Mouse (Mus musculus): Measurements from ENCODE around the gene Galntl5.
"Not testable (repeated sequence)": the region's sequence is repeated elsewhere in the genome, so short reads cannot be mapped to it uniquely, and the experiment has no call there.

Gene Galntl5

DNA sequence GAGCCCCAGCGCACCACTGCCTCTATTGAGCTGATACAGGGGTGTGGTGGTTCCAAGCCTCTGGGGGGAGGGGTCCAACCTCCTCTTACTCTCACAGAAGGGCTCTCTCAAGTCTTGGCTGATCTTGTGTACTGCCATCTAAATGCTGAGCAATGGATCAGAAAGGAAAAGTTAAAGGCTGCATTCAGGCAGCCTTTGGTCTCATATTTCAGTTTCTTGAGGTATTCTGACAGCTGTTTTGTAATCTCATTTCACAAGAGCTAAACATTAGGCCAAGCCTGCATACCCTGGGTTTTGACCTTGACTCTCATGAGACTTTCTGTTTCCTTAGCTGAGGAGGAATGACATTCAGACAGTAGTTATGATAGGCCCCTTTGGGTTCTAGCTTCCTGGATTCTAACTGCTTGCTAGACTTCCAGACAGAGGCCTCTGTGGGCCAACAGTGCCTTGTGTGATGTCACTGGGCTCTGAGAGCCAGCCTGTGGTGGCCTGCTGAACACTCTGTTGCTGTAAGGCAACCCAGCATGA, at the start of gene Galntl5:
Galntl5 (plus strand) TSS at position 457 of the 528 bp plus-strand sequence.
- DNase-seq: no peak

DNA sequence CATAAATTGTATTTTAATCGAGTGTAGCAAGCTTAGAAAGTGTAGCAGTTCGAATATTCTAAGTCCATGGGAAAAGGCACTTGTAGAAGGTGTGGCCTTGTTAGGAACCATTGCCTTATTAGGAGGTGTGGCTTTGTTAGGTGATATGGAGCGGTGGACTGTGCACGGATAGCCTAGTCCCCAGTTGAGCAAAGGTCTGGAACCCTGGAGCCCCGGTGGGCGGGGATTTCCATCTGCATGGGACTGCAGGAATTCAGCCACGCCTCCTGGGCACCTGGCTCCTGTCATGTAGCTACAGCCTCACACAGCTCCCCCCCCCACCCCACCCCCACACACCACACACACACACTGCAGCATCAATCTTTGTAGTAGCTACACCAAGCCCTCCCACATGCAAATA, 34.6 kb upstream of the Galntl5 start:
- DNase-seq: no peak

DNA sequence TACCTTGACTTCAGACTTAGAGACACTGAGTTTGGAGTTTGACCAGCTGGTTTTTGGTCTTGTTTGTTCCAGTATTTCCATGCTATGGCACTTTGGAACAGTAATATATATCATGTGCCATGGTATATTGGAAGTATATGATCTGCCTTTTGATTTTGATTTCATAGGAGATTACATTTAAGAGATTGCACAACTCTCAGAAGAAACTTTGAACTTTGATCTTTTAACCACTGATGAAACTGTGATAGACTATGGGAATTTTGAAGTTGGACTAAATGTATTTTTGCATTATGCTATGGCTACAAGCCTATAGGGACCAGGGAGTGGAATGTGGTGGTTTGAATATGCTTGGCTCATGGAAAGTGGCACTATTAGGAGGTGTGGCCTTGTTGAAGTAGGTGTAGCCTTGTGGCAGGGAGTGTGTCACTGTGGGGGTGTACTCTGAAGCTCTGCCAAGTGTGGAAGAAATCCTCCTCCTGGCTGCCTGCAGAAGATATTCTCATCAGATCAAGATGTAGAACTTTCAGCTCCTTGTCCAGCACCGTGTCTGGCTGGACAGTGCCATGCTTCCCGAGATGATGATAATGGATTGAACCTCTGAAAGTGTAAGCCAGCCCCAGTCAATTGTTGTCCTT, 31.8 kb upstream of the Galntl5 start:
- no peak for DNase-seq

DNA sequence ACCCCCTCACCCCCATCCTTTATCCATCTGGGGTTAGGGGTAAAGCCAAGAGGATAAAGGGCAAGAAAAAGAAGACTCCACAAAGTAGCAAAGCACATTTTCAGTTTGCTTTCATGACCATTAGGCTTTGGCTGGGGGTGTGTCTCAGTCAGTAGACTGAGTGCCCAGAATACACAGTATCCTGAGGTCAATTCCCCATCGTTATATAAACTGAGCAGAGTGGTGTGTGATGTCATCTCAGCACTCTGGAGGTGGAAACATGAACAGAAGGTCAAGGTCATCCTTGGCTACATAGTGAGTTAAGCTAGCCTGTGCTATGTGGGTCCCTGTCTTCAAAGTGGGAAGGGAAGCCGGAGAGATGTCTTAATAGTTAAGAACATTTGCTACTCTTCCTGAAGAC, 27.8 kb upstream of the Galntl5 start:
- DNase-seq: no peak

DNA sequence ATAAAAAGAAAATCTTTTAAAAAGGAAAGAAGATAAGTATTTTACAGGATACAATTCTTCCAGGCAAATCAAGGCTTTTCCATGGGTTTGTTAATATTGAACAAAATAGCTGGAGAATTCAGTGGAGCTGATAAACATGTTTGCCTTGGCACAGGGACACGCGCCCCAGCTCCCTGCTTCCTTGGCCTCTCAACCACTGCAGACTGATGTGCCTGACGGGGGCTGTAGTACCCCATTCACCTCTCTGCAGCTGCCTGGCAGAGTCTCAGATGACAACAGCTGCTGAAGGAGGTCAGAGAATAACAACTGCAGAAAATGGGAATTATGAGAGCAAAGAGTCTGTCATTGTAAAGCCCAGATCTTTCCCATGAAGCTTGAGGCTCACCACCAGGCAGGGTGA, 27.3 kb upstream of the Galntl5 start:
- no peak for DNase-seq

DNA sequence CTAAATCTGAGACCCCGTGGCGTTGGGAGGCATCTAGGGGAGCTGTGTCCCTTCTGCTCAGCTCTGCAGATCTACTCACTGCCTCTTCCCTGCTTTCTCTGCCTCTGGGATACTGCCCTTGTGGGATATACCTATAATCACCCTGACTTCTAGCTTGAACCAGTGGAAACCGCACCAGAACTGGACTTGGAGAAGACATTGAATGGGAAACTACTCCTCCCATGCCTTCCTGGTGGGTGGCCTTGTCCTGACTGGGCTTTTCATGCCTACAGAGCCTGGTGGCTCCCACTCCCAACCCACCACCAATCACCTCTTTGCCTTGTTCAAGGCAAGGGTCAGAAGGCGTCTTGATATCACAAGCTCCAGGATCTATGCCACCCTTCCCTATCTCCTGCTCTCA, 26.4 kb upstream of the Galntl5 start:
- DNase-seq: no peak

DNA sequence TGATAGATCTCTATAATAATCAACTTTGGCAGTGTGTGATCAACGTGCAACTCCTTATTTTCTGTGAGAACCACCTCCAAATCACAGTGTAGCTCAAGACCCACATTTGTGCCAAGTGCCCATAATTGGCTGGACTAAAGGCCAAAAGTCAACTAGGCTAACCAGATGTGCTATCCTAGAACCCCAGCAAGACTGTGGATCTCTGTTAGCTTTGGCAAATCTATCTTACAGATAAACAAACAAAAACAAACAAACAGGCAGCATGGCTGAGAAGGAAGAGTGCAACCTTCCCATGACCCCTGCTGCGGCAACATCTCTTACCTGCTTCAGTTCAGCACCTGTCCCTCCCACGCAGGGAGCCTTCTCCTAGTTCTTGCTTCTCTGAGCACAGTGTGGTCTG, 25.9 kb upstream of the Galntl5 start:
- no peak for DNase-seq

DNA sequence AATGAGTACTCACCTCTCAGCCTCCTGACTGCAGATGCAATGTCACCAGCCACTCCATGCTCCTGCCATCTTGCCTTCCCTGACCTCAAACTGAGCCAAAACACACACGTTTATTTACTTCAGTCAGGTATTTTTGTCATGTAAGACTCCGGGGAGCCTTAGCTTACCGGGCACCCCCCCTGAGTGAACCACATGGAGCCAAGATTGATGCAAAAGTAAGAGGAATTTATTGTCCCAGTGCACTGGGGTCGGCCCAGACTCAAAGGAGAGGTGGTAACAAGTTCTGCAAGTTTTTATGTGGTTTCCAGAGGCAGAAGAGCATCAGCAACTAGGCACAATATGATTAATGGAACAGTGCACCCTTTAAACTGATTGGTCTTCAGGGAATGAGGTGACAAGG, 24.1 kb upstream of the Galntl5 start:
- no peak for DNase-seq

DNA sequence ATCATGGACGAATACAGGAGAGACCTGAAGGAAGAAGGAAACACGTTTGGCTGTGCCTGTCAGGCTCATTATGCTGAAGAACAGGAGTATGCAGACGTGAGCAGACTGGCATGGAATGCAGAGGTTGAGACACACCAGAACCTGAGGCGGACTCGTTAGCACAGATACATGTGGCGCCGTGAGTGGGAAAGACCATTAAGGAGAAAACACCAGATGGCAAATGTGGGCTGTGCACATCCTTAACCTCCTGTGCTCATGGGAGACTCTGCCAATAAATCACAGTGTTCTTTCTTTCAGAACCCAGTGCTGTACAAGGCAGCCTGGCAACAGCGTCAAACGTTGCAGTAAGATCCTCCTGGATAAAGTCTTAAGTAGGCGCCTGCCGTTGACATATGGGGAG, 20.7 kb upstream of the Galntl5 start:
- no peak for DNase-seq

DNA sequence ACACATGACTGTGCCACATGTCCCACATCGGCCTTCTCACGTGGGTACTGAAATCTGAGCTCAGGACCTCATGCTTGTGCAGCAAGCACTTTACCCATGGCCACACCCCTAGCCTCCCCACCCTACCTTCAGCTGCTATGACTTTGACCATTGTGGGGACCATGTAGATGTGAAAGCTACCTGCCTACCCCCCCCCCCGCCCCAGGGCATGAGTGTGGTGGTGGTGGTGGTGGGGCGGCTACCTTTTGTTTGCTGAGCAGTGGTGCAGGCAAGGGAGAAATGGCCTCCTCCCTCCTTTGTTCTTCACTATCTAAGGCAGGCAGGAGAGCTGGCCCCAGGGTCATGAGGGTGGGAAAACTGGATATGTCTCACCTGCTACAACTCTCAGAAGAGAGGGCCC, 18.3 kb upstream of the Galntl5 start:
- no peak for DNase-seq

DNA sequence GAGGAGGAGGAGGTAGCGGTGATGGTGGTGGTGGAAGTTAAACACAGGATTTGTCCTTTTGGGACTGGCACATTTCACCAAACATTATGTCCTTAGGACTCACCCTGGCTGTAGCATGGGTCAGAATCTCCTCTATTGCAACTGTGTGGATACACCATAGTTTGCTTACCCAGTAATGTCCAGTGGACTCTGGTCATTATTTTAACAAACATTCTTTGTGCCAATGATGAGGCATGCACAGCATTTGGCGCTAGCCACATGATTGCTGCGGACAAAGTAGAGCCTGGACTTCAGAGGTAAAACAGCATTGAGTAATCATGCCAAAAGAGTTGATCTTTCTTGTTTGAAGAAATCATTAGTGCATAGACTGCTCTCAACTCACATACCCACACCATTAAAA, 17.3 kb upstream of the Galntl5 start:
- DNase-seq: no peak

DNA sequence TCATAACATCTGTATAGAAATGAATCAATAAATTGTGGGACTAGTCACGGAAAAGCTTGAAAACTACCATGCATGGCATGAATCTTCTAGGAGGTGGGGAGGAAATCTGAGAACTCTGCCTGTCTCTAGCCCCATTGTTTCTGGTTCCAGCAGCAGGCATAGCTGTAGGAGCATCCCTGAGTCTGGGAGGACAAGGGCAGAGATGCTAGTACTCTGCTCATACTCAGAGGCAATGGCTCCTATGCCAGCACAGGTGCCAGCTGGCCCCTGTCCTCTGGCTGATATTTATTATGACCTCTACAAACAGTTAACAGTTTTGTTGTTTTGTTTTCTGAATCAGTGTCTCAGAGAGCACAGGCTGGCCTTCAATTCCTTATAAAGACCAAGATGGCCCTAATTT, 16.9 kb upstream of the Galntl5 start:
- no peak for DNase-seq

DNA sequence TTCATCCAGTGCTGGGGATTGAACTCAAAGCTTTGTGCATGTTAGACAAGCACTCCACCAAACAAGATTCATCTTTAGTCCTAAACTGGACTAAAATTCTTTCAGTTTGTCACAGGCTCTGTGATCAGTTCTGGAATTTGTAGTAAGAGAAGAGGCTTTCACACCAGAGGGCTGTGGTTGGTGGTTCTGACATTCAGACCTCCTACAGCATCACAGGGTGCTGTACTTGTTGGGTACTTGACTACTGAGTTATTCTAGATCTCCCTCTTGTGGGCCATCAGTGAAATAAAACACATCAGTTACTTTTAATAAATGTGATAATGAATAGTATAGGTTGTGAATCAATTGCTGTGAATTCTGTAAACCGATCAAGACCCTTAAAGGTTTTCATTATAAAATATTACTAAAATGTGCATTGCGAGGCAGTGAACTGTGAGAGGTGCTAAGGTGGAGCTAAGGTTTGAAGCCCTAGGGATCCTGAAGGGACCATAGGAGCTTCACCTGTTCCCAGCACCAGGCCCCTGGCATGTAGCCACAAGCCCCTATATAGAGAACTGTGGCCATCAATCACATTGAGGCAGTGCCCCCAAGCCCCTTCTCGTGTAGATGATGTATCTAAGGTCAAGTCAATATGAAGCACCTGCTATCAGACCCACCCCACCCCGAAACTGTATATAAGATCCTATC, 16.0 kb upstream of the Galntl5 start:
- DNase-seq: no peak

DNA sequence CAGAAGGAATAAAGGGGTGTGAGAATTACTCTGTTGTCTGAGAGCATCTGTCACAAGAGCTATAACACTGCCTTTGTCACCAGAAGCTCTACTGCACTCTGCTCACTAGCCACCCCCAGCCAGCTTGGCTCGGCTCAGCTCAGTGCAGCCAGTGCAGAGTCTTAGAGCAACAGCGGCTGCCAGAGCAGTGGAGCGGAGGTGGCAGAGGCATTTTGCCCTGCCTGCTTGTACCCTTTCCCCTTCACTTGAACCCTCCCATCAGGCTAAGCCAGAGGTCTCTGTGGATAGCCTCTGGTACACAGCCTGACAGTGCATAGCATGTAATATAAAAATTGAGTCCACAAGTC, 15.5 kb upstream of the Galntl5 start:
- DNase-seq: no peak

DNA sequence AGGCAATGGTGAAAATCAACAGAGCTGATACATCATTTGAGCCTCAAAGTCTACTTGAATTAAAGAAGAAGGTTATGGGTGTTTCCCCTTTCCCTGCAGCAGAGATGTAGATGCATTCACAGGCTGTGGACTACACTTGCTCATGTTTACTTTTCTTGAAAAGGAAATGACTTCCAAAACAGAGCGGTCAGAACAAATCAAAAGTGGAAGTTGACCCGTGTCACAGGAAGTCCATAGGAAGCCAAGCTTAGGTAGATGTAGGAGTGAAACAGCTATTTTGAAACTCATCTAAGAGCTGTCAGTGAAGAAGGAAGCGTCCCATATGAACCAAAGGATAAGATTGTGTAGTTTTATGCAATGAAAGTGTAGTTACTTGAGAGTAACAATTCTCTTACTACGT, 14.6 kb upstream of the Galntl5 start:
- DNase-seq: no peak

DNA sequence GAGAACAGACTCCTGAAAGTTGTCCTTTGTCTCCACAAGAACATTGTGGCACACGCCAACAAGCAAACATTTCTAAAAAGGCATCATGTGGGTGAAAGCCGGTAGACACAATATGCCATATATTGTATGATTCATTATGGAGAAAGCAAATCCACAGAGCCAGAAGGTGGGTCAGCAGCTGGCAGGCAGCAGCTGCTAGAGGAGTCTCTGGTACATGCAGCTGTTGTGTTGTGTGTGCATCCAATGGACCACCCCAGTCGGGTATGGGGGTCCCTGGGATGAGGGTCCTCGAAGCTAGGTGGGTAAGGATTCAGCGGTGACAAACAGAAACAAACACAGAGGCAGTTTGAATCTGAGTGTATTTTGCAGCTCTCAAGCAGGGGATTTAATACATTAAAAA, 3.3 kb upstream of the Galntl5 start:
- not testable (repeated sequence) for DNase-seq

DNA sequence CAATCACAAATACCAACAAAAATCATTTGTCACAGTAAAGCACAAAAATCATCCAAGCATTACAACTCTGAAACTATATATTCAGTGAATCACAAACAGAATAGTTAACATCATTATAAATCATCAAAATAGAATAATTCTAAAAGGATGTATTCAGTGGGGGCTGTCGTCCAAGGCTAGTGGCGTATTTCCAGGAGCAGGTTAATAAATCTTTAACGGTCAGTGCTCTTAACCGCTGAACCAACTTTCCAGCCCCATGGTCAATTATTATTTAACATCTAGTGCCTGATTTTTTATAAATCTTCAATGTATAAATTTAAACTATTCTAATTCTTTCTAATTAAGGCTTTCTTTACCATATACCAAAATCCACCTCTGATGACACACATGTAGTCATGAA, 2.7 kb upstream of the Galntl5 start:
- not testable (repeated sequence) for DNase-seq

DNA sequence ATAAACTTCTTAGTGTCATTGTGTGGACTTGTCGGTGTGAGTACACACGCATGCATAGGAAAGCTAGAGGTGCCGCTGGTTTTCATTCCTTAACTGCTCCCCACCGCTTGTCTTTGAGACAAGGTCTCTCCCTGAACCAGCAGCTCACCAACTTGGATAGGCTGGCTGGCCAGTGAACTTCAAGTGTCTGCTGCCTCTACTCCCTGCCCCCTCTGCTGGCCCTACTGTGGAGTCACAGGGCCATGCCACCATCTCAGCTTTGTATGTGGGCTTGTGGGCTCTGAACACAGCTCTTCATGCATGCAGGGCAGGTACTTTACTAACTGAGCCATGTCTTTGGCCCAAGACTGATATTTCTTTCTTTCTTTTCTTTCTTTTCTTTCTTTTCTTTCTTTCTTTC, 2.0 kb upstream of the Galntl5 start:
- no peak for DNase-seq

DNA sequence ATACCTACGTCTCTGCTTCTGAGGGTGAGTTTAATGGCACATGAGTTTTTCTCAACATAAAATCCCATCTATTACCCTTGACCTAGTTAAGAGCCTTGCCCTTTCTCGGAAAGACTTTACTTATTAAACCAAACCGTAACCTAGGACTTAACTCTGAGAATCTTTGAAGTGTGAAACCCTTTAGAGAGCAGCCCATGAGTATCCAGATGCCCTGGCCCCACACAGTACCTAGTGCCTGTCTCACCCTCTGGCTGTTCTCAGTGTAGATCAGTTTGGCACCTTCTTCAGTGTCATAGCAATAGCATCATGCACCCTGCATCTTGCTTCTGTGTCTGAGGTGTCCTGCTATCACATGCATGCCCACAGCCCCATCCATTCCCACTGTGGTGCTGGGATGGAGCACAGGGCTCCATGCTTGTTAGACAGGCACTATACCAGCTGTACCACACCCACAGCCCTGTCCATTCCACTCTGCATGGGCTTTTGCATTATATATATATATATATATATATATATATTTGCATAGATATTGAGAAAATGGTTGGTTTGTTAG, 1.2 kb upstream of the Galntl5 start:
- no peak for DNase-seq

DNA sequence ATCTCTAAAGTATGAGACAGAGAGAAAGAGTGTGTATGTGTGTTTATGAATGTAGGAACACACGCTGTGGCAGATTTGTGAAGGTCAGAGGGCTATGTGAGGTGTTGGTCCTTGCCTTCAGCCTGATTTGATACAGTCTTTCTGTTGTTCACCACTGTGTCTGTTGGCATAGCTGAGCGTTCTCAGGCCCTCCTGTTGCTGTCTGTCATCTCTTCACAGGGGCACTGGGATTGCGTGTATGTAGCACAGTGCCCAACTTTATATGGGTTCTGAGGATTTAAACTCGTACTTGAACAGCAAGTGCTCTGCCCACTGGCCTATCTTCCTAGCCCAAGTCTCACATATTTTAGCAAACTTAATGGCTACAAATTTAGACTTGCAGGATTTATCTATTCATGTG, 2.3 kb downstream of the Galntl5 start:
- no peak for DNase-seq

DNA sequence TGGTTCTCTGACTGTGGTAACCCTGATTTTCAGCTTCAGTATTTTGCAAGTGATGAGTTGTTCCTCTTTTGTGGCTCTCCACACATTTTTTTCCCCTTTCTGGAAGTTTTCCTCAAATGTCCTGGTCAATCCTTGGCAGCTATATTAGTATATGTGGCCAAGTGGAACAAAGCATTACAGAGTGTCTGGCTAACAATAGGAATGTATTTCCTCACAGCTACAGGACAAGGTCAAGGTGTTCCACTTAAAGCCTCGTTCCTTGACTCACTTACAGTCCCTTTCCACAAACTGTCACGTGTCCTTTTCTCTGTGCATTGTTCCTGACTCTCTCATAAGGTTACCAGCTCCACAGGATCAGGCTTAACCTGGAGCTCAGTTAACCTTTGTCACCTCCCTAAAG, 3.3 kb downstream of the Galntl5 start:
- no peak for DNase-seq

DNA sequence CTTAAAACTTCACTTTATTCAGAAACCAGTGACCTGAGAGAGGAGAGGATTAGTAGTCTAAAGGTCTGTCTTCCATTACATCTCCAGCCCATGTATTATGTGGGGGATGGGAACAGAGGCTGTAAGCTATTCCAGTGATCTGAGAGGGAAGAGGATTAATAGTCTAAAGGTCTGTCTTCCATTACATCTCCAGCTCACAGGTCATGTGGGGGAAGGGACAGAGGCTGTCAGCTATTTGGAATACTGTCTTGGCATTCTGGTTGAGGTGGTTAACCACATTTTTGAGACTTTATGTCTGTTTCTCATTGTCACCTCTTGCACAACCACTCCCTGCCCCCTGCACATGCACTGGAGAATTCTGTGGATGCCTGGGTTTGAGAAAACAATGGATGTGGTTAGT, 6.5 kb downstream of the Galntl5 start:
- no peak for DNase-seq

DNA sequence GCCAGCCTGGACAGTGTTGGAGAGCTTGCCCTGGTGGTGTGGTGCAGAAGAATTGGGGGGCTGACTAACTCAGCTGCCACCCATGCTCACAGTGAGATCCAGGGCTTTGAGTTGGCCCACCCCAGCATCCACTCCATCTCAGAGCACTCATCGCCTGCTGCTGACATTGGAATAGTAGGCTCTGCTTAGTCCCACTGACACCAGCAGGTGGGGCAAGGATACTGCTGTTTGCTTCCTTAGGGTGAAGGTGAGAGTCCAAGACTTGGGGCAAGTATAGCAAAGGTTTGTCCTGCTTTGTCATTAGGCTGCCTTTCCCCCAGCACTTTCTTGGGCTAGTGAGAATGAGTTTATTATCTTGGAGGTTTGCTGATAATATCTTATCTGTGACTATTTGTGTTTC, 7.5 kb downstream of the Galntl5 start:
- no peak for DNase-seq

DNA sequence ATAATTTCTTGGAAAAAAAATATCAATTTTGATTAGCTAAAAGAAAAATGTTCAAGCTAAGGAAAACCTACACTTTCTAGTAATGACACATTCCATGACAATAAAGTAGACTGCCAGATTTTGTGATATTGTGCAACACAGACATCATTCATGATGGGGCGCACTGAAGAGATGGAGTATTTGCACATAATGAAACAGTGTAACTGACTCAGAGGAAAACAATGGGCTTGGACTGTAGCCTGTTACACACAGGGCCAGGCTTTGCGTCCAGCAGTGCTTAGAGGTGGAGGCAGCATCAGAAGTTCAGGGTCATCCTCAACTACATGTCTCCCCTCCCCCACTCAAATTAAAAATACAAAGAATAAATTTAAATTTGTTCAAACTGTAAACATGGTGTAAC, 9.3 kb downstream of the Galntl5 start:
- no peak for DNase-seq

DNA sequence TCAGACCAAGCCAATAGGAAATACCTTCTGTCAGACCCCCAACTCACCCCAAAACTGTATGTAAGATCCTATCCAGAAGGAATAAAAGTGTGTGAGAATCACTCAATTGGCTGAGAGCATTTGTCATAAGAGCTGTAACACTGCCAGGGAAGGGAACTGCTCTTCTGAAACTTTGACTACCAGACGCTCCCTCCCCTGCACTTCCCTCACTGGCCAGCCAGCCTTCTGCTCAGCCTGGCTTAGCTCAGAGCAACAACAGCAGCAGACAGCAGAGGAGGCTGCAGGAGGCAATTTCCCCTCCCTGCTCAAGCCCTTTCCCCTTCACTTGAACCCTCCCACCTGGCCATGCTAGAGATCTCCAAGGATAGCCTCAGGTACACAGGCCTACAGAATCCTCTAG, 30.6 kb downstream of the Galntl5 start:
- no peak for DNase-seq

Measured in thymus, adult 18-20 months (tissue).